Mouse (Mus musculus) kidney, embryonic 14.5 days (tissue): ENCODE results near the gene Chad. TPM values are rescaled to one million over a fixed set of nuclear protein-coding genes. Genes with fewer than 3 reads are reported as not detected.

Experiments
- ATAC-seq: fragments of 200-750 bp; cut with Nextera tagmentation; 2 replicates; pipeline ENCODE4 v1.8.0; 2017; ENCODE audit warnings: moderate number of reproducible peaks, mild to moderate bottlenecking, moderate TSS enrichment, moderate library complexity; ENCODE audit not compliant: low FRiP score, low TSS enrichment
- H3K27ac ChIP-seq: fragments of 300-500 bp; sonication (generic); 2 replicates; pipeline ENCODE4 v1.5.1; 2014; ENCODE audit warnings: low read depth, mild to moderate bottlenecking, low read length, moderate library complexity, mixed read lengths
- H3K27me3 ChIP-seq: fragments of 300-500 bp; sonication (generic); 2 replicates; pipeline ENCODE4 v1.6.1; 2014; ENCODE audit warnings: mild to moderate bottlenecking, low read length; ENCODE audit not compliant: control insufficient read depth, insufficient read depth
- H3K36me3 ChIP-seq: fragments of 300-500 bp; sonication (generic); 2 replicates; pipeline ENCODE4 v1.6.1; 2014; ENCODE audit warnings: low read length, mixed read lengths; ENCODE audit not compliant: control insufficient read depth, insufficient read depth
- H3K4me1 ChIP-seq: fragments of 300-500 bp; sonication (generic); 2 replicates; pipeline ENCODE4 v1.6.1; 2014; ENCODE audit warnings: low read length, mixed read lengths; ENCODE audit not compliant: control insufficient read depth, insufficient read depth
- H3K4me2 ChIP-seq: fragments of 300-500 bp; sonication (generic); replicated peaks from 2 replicates; pipeline ENCODE4 v1.6.1; 2014; ENCODE audit warnings: low read depth, mild to moderate bottlenecking, low read length
- H3K4me3 ChIP-seq: fragments of 300-500 bp; sonication (generic); 2 replicates; pipeline ENCODE4 v1.5.1; 2014; ENCODE audit warnings: mild to moderate bottlenecking, low read length
- H3K9ac ChIP-seq: fragments of 300-500 bp; sonication (generic); 2 replicates; pipeline ENCODE4 v1.6.1; 2014; ENCODE audit warnings: low read depth, mild to moderate bottlenecking, low read length, moderate library complexity
- H3K9me3 ChIP-seq: fragments of 300-500 bp; sonication (generic); 2 replicates; pipeline ENCODE4 v1.6.1; 2016; ENCODE audit warnings: low read length; ENCODE audit not compliant: control insufficient read depth
- WGBS: fragments of 180-500 bp; shearing (Covaris S2); extraction: QIAGEN DNeasy Blood & Tissue Kit; methylation state at CpG from one replicate; pipeline ENCODE4 v1.1.7; 2014; 5-methylcytosine and 5-hydroxymethylcytosine counted together
- polyA plus RNA-seq: library from polyadenylated mRNA; unstranded; fragments of >200 nt; fragmentation: Nextera tagmentation; extraction: Ambion mirVana; gene quantifications from 2 replicates; pipeline ENCODE4 v1.2.1, GENCODE M21; 2014

The Chad gene
- 0.14 TPM in 1 of 2 replicates, not detected in the other for polyA plus RNA-seq

GRCm38 (mm10) chr11:94564437-94565150 is at the start of gene Chad:
Gene Chad, plus strand, starts transcription at chr11:94565047.
- peak within 1 kb of the TSS; percentile 24 for H3K4me3 ChIP-seq
- H3K36me3 ChIP-seq = peaks cover 16% of the 10 kb centered on the region
- WGBS = 4% methylated on average over 33 of the region's 35 CpGs
- no peaks in the 10 kb centered on the region for H3K9me3 ChIP-seq
- H3K27me3 ChIP-seq = no peaks in the 10 kb centered on the region
- peak within 1 kb of the TSS; percentile 35 for H3K4me2 ChIP-seq
- H3K4me1 ChIP-seq = peaks cover 14% of the 10 kb centered on the region
- peak within 1 kb of the TSS; percentile 8 for H3K9ac ChIP-seq
- peak; percentile 48; the same call in 1 of the 2 replicates for ATAC-seq
- H3K27ac ChIP-seq = no peak within 1 kb of the TSS

GRCm38 (mm10) chr11:94521219-94521843 is 43.5 kb upstream of the Chad start, which contains the start of gene Mycbpap:
Gene Mycbpap, minus strand, starts transcription at chr11:94521742.
- H3K27ac ChIP-seq = 0 out of 2 replicates have a peak within 1 kb of the TSS, but pooled peaks have one; percentile 30
- peaks cover 38% of the 10 kb centered on the region for H3K4me1 ChIP-seq

GRCm38 (mm10) chr11:94526171-94526879 is 38.5 kb upstream of the Chad start:
- H3K4me1 ChIP-seq = peaks cover 24% of the 10 kb centered on the region
- no peaks in the 10 kb centered on the region for H3K9me3 ChIP-seq
- no peak overlapping the region for H3K4me3 ChIP-seq
- H3K9ac ChIP-seq = no peak overlapping the region
- no peak overlapping the region for H3K4me2 ChIP-seq
- no peaks in the 10 kb centered on the region for H3K36me3 ChIP-seq
- 24% methylated on average over 9 of the region's 9 CpGs for WGBS
- H3K27me3 ChIP-seq = no peaks in the 10 kb centered on the region
- peak overlapping the region; percentile 58; the same call in 1 of the 2 replicates for H3K27ac ChIP-seq
- ATAC-seq = peak; percentile 86

More at GRCm38 (mm10) chr11:94521219-94521843, 43.5 kb upstream of the Chad start, which contains the start of gene Mycbpap:
- Histone ChIP-seq H3K36me3 (no peaks in the 10 kb centered on the region), H3K4me2 (peak within 1 kb of the TSS; percentile 93), H3K9ac (peak within 1 kb of the TSS; percentile 64), H3K27me3 (no peaks in the 10 kb centered on the region), H3K9me3 (no peaks in the 10 kb centered on the region), H3K4me3 (peak within 1 kb of the TSS; percentile 52)
- ATAC-seq = peak; percentile 61
- 1% methylated on average over 41 of the region's 42 CpGs for WGBS

GRCm38 (mm10) chr11:94528879-94529278 is 36.0 kb upstream of the Chad start:
- H3K36me3 ChIP-seq = no peaks in the 10 kb centered on the region
- H3K4me2 ChIP-seq = no peak overlapping the region
- no peak overlapping the region for H3K27ac ChIP-seq
- no peaks in the 10 kb centered on the region for H3K9me3 ChIP-seq
- H3K4me1 ChIP-seq = peaks cover 16% of the 10 kb centered on the region
- H3K9ac ChIP-seq = no peak overlapping the region
- ATAC-seq = no peak
- no peak overlapping the region for H3K4me3 ChIP-seq
- 53% methylated on average over 3 of the region's 3 CpGs for WGBS
- H3K27me3 ChIP-seq = no peaks in the 10 kb centered on the region

- Histone ChIP-seq H3K4me2 (no peak overlapping the region), H3K36me3 (no peaks in the 10 kb centered on the region), H3K9ac (no peak overlapping the region), H3K27me3 (no peaks in the 10 kb centered on the region), H3K4me1 (no peaks in the 10 kb centered on the region), H3K9me3 (no peaks in the 10 kb centered on the region), H3K4me3 (no peak overlapping the region), H3K27ac (no peak overlapping the region)
- WGBS = 74% methylated on average over 8 of the region's 8 CpGs
- no peak for ATAC-seq
Observed at GRCm38 (mm10) chr11:94533171-94533570, 31.7 kb upstream of the Chad start.

- no peaks in the 10 kb centered on the region for H3K27me3 ChIP-seq
- H3K9ac ChIP-seq = no peak overlapping the region
- WGBS = 37% methylated on average over 8 of the region's 8 CpGs
- H3K4me2 ChIP-seq = no peak overlapping the region
- no peaks in the 10 kb centered on the region; the same call in 1 of the 2 replicates for H3K4me1 ChIP-seq
- H3K4me3 ChIP-seq = no peak overlapping the region
- peak; percentile 34; the same call in 1 of the 2 replicates for ATAC-seq
- H3K36me3 ChIP-seq = 0 out of 2 replicates have a peak, but pooled peaks cover 5% of the 10 kb centered on the region
- no peak overlapping the region for H3K27ac ChIP-seq
- H3K9me3 ChIP-seq = no peaks in the 10 kb centered on the region
Observed at GRCm38 (mm10) chr11:94538733-94539292, 26.0 kb upstream of the Chad start.

GRCm38 (mm10) chr11:94539761-94540160 is 25.1 kb upstream of the Chad start:
- WGBS = 75% methylated on average over 7 of the region's 7 CpGs

GRCm38 (mm10) chr11:94542400-94542799 is 22.4 kb upstream of the Chad start:
- no peaks in the 10 kb centered on the region for H3K27me3 ChIP-seq
- ATAC-seq = no peak
- WGBS = 82% methylated on average over 4 of the region's 4 CpGs
- H3K36me3 ChIP-seq = 0 out of 2 replicates have a peak, but pooled peaks cover 5% of the 10 kb centered on the region
- H3K4me1 ChIP-seq = peaks cover 2% of the 10 kb centered on the region; the same call in 1 of the 2 replicates
- no peak overlapping the region for H3K9ac ChIP-seq
- no peaks in the 10 kb centered on the region for H3K9me3 ChIP-seq
- H3K4me3 ChIP-seq = no peak overlapping the region
- no peak overlapping the region for H3K27ac ChIP-seq
- H3K4me2 ChIP-seq = no peak overlapping the region

More at GRCm38 (mm10) chr11:94539761-94540160, 25.1 kb upstream of the Chad start:
- Histone ChIP-seq H3K4me1 (peaks cover 2% of the 10 kb centered on the region; the same call in 1 of the 2 replicates), H3K9me3 (no peaks in the 10 kb centered on the region), H3K36me3 (0 out of 2 replicates have a peak, but pooled peaks cover 5% of the 10 kb centered on the region), H3K4me3 (no peak overlapping the region), H3K9ac (no peak overlapping the region), H3K27me3 (no peaks in the 10 kb centered on the region), H3K4me2 (no peak overlapping the region), H3K27ac (no peak overlapping the region)
- ATAC-seq = no peak
